Mouse (Mus musculus) CH12.LX (cell line): Measurements from ENCODE around the gene Ubtd2.

ENCODE experiments used
- CHD2 ChIP-seq: IDR thresholded peaks from 2 replicates; pipeline ENCODE4 v1.6.1; 2011; ENCODE audit warnings: low read length, improper control_type of control experiment
- CTCF ChIP-seq, 2 experiments: IDR thresholded peaks in 1 of 2; conservative IDR thresholded peaks in 1 of 2; 2 replicates each; pipeline ENCODE4 v1.5.1; 2011 to 2012; ENCODE audit warnings: low read depth in 2 of 2, low read length in 2 of 2, improper control_type of control experiment in 1 of 2, inconsistent platforms in 1 of 2, mild to moderate bottlenecking in 1 of 2, moderate library complexity in 1 of 2
- GABPA ChIP-seq: IDR thresholded peaks from 2 replicates; pipeline ENCODE4 v1.6.1; 2012; ENCODE audit warnings: low read depth, low read length, improper control_type of control experiment, inconsistent platforms; ENCODE audit not compliant: insufficient replicate concordance
- KAT2A ChIP-seq: IDR thresholded peaks from 2 replicates; pipeline ENCODE4 v1.6.1; 2012; ENCODE audit warnings: low read length, improper control_type of control experiment, inconsistent platforms; ENCODE audit not compliant: insufficient replicate concordance
- MAFK ChIP-seq: IDR thresholded peaks from 2 replicates; pipeline ENCODE4 v1.6.1; 2011; ENCODE audit warnings: low read length, improper control_type of control experiment; ENCODE audit not compliant: insufficient replicate concordance
- MXI1 ChIP-seq: IDR thresholded peaks from 2 replicates; pipeline ENCODE4 v1.6.1; 2011; ENCODE audit warnings: mild to moderate bottlenecking, low read depth, low read length, improper control_type of control experiment
- POLR2A ChIP-seq: IDR thresholded peaks from 2 replicates; pipeline ENCODE4 v1.6.1; 2011; ENCODE audit warnings: low read depth, mild to moderate bottlenecking, improper control_type of control experiment, low read length
- SIN3A ChIP-seq: IDR thresholded peaks from 2 replicates; pipeline ENCODE4 v1.6.1; 2012; ENCODE audit warnings: low read length, improper control_type of control experiment, inconsistent platforms
- SMC3 ChIP-seq: IDR thresholded peaks from 2 replicates; pipeline ENCODE4 v1.6.1; 2011; ENCODE audit warnings: low read depth, low read length, improper control_type of control experiment
- TBP ChIP-seq: conservative IDR thresholded peaks from 2 replicates; pipeline ENCODE4 v1.6.1; 2011; ENCODE audit warnings: low read depth, low read length, improper control_type of control experiment
- UBTF ChIP-seq: IDR thresholded peaks from 2 replicates; pipeline ENCODE4 v1.6.1; 2012; ENCODE audit warnings: low read depth, mild to moderate bottlenecking, inconsistent platforms, low read length, improper control_type of control experiment, moderate library complexity
- USF1 ChIP-seq: IDR thresholded peaks from 2 replicates; pipeline ENCODE4 v1.6.1; 2014; ENCODE audit warnings: low read depth, mild to moderate bottlenecking, inconsistent platforms, low read length, improper control_type of control experiment
- ZC3H11A ChIP-seq: IDR thresholded peaks from 2 replicates; pipeline ENCODE4 v1.6.1; 2012; ENCODE audit warnings: low read depth, mild to moderate bottlenecking, inconsistent platforms, low read length, improper control_type of control experiment
- ZMIZ1 ChIP-seq: IDR thresholded peaks from 2 replicates; pipeline ENCODE4 v1.6.1; 2012; ENCODE audit warnings: low read depth, mild to moderate bottlenecking, inconsistent platforms, low read length, improper control_type of control experiment

DNA sequence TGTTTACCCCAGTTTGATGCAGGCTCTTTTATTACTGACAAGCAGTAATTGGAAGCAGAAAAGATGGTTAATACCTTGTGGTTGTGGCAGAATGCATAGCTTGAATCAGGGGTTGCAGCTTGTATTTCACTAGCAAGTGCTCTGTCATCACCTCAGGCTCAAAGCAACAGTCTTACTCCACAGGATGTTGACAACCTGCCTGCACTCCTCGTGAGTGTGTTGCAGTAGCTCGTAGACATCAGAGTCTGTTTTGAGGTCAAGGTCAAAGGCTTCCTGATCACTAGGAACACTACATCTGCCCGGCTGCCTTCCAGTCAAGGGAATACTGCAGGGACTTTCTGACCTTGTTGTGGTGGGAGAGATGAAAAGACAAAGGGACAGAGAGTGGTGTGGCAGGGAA is 31.5 kb downstream of the Ubtd2 start:
- TF ChIP-seq UBTF (no peak), ZMIZ1 (no peak), CTCF (conservative IDR thresholded peaks at IDR 0.05 in 1 of 2, IDR thresholded peaks at IDR 0.05 in 1 of 2; ENCODE audit: low read depth in 2 of 2, low read length in 2 of 2) (no peak), POLR2A (no peak), CHD2 (no peak), USF1 (no peak), TBP (no peak), MAFK (no peak), ZC3H11A (no peak), SIN3A (no peak), KAT2A (no peak), SMC3 (no peak), GABPA (no peak), MXI1 (no peak)
